Mouse (Mus musculus) cerebellum, postnatal 10 days (tissue): ENCODE measurements around the gene Tlr7.
"Not testable (repeated sequence)": the region's sequence is repeated elsewhere in the genome, so short reads cannot be mapped to it uniquely, and the experiment has no call there.

Source experiments
- DNase-seq, 2 experiments: peaks; one replicate each; pipeline ENCODE4 v3.0.0; 2021; ENCODE audit warnings: mixed read lengths in 2 of 2

Gene Tlr7

DNA sequence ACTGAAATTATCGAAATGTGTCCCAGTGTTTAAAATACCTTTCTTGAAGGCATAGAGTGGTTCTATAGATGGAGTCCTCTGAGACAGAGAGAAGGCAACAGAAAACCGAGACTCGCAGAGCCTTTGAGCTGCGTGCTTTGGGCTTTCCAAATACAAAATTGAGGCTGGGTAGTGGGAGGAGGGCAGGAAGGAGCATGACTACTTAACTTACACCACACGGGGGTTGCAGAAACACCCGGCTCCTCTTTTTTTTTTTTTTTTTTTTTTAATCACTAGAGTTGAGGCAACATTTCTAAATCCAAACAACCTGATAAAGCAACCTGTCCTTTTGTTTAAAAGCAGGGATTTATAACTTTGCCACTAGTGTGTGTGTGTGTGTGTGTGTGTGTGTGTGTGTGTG lies at the start of gene Tlr7:
TSS of gene Tlr7 (minus strand) at position 160 of the 400 bp plus-strand sequence.
- DNase-seq = no peak

DNA sequence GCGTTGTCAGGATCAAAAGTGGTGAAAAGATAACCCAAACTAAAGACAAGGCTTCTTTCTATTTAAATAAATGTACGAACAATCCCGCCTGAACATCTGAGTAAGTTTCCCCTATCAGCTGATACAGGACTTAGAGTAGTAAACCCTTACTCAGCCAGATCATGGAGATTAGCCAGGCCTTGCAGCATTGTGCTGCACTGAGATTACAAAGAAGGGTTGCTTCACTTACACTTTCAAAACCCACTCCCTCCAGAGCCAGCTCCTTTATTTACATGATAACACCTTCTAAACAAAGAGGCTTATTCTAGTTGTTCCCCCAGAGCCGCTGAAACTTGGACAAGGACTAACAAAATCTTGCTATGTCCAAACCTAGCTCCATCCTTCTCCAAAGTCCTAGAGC lies 49.7 kb upstream of the Tlr7 start:
- no peak for DNase-seq

DNA sequence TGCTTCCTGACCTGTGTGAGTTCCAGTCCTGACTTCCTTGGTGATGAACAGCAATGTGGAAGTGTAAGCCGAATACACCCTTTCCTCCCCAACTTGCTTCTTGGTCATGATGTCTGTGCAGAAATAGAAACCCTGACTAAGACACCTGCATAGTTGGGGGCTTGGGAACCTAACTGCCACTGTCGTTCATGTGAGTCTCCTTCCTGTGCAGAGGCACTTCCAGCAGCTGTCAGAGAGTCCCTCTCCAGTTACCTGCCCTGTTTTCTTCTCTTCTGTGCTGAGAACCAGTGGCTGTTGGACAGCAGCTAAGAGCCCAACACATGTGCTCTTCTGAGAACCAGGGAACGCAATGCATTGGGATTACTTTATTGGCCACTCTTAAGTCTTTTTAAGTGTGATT lies 30.9 kb upstream of the Tlr7 start:
- not testable (repeated sequence) for DNase-seq

DNA sequence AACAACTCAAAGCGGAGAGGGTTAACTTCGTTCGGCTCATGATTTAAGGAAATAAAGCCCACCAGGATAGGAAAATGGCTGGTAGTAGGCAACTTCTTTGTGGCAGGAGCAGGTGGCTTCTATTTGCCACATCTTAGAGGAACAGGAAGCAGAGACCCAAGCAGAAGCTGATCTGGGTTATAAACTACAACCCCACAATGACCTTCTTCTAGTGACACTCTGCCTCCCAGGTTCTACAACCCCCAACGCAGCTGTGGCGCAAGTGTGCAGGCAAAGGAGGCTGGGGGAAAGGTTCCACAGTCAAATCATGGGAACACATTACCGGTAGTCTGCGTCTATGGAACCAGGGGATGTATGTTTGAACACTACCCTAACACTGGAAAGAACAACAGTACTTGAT lies 29.3 kb upstream of the Tlr7 start:
- DNase-seq = no peak

DNA sequence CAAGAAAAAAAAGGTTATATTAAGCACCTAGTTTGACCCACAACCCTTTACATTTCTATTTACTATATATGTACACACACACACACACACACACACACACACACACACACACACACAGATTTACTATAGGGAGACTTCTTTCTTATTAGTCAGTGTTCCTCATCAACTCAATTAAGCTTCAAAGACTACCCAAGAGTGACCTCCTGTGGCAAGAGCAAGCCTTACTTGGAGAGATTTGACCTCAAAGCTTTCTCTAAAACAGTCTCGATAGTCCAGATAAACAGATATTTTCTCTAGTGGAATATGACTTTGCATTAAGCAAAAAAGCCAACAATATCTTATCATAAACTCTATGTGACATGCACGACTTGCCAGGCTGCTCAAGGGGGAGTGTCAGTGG lies 27.1 kb upstream of the Tlr7 start:
- peak; percentile 20 to 29 for DNase-seq

DNA sequence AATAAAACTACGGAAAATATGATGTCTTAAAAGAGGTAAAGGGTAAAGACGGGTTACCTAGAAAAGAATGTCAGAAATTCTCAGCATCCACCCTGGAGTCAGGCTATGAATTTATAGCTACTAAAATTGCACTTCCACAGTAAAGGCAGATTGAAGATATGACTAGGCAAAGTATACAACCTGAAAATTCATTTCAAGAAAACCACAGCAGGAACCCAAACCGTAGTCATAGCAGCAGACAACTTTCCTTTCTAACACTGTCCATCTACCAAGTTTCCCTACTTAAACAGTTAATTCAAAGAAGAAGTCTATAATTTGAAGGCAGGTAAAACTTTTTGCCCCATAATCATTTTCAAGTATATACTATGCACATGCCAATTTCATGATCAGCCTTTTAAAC lies 25.6 kb upstream of the Tlr7 start:
- no peak for DNase-seq

DNA sequence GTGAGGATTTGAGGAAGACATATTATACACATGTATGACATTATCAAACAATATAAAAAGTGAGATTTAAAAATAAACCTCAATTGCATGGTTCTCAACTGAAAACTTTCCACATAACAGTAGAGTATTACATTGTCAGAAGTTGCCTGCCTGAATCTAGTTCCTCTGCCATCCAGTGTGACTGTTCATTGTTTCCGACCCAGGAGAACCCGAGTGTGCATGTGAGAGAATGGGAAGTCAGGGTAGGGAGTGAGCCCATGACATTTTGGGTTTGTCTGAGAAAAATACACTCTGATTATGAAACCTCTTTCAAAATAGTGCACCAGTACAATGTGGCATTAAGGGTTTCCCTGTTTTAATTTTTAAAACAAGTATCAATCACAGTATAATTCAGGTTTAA lies 23.3 kb upstream of the Tlr7 start:
- DNase-seq = no peak

DNA sequence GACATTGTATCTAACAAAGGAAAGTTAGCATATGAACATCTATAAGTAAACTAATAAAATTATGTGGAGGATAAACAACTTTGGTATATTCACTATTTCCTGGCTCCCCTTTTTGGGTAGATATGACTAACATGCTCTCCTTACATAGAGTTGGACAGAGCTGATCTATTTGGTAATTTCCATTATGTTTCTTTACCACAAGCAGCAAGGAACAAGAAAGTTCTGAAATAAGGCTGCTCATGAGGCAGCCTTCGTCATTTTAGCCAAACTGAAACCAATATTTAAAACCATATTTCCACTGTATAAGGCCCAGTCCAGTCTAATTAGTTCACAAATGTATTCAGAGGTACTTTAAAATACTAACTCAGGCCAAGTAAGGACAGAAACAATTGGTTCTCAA lies 16.1 kb upstream of the Tlr7 start:
- DNase-seq = no peak

DNA sequence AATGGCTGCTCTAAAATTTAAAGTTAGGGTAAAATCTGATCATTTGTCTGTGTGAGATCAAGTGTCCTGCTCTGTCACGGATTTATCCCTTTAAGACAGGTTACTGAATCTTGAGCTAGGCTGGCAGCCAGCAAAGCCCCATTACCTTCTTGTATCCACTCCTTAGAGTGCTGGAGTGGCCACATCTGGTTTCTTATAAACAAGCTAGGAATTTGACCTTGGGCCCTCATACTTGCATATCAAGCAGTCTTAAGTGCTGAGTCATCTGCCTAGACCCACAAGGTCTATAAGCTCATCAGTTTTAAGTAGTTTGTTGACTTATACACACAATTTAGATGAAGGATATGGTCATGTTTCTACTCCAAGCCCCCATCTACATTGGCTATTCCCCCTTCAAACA lies 14.0 kb upstream of the Tlr7 start:
- no peak for DNase-seq

DNA sequence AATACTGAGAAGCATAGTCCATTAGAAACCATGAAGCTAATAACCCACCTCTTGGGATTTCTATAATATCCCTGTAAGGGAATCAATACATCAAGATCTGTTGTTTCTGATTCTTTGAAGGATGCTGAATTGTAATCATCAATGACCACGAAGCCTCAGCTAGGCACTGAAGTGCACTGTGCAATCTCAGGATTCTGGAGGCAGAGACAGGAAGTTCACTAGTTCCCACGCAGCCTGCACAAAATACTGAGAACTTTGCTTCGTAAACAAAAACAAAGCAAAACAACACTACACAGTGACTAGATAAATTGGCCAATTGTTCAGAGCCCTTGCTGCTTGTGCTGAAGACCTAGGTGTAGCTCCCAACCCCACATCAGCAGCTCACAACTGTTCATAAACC lies 11.5 kb upstream of the Tlr7 start:
- no peak for DNase-seq

DNA sequence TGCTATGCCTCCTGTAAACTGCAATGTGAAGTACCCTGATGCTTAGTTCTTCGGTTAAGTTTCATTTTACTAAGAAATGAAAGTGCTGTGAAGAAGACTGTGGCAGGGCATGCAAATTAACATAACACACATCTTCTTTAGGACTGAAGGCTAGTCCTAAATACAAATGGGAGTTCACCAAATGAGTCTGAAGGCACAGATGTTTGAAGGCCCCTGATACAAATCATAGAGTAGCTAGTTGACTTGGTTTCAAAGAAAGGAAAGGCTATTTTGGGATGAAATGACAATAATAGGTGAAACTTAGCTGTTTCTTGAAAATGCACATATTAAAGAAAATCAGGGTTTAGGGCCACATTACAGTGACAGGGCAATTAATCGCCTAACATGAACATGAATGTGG lies 9.8 kb upstream of the Tlr7 start:
- no peak for DNase-seq

DNA sequence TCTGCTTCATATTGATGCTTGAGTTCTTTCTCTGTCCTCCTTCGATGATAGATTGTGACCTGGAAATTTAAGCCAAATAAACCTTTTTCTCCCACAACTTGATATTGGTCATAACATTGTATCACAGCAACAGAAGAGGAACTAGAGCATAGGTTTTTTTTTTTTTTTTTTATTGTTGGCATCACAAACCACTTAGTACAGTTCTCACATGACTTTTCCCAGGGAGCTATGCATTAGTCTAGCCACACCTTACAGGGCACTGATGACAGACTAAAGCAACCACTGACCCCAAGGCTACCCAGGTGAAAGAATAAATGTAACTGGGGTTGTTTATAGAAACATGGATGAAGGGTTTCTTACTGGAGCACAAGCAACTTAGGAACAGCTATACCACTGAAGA lies 7.6 kb upstream of the Tlr7 start:
- DNase-seq = no peak

DNA sequence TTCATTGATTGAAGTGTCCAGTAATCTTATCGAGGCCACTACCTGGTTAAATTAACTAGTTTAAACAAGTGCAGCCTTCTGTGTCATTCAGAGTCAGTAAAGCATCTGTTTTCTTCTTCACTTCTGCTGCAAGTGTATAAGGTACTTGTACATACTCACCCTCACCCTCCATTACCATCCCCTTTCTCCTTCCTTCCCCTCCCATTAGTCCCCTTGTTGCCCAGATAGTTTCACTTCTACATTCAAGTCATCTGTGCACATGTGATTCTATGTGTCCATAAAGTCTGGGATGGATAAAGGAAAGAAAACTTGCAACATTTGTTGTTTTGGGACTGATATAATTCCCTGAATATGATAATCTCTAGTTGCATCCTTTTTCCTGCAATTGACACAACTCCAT lies 4.2 kb upstream of the Tlr7 start:
- no peak for DNase-seq

DNA sequence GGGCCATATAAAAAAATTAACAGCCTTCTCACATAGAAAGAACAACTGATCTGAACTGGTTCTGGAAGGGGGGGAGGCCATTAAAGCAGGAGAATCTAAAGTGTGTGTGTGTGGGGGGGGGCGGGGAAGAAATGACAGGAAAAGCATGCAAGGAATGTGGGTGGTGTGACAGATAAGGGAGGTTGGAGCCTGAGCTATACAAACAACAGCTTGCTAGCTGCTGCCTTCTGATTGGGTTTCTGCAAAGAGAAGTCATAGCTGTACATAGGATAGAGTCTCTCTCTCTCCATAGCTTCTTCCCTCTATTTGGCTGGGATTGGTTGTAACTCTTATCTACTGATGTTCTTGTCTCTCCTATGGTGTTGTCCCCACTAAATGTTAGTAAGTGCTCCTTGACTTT lies 2.2 kb upstream of the Tlr7 start:
- no peak for DNase-seq

DNA sequence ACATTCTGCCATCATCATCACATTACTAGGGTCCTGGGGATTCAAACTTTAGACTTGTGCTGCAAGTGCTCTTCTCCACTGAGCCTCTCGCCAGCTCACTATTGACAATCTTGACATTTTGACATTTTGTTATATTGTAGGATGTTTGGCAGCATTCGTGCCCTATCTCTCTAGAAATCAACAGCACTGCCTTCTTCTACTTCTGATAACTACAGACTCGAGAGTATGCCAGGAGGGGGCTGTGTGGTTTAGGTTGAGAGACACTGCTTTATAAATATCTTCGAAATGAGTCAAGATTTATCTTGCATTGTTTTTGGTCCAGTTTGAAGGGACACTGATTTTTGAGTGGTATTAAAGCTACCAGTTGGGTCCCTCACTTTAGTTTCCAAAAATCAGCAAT lies 635 bp upstream of the Tlr7 start:
- no peak for DNase-seq

DNA sequence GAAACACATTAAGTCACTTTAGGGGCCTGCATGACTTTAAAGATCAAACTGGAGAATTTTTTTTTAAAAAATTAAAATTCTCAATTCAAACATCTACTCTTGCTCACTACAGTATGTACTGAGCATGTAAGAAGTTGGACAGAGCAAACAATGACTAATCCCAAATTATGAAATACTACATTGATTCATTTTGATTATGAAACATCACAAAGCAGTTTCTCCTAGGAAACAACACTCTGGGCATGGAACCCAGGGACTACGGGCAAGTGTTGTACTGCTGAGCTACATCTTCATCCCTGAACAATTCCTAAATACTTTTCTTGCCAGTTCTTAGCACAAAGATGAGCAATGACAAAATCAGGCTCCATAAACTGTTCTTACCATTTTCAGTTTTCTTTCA lies 738 bp downstream of the Tlr7 start:
- DNase-seq = no peak

DNA sequence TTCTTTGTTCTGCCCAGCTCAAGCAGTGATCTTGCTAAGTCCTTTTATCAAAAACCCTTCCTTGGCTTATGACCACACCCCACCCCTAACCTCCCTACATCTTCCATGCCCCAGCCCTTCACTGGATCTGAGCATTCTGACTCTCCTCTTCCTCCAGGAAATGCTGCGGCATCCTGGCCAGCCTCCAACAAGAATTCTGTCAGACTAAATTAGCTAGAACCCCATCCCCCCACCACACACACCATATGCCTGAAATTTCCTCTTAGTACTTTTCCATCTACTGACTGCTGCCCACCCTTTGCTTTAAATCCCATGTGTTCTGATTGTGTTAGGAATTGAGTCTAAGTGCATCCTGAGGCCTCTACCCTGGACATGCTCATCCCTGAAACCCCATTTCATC lies 1.3 kb downstream of the Tlr7 start:
- peak; percentile 46 to 54 for DNase-seq

DNA sequence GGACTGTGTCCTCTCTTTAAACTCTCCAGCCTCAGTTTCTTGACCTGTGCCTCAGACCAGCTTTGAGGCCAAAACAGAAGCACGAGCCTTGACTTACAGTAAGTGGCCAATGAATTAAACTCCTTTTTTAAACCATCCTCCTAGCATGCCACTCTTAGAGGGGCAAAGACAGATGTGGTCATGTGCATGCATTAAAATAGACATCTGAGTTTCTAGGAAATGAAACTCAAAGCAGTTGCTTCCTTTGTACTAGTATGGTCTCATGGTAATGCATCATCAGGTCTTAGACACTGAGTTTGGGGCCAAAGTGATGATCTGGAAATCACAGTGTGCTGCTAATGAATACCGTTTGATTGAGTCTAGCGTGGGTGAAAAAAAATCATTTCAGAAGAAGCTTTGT lies 1.8 kb downstream of the Tlr7 start:
- no peak for DNase-seq

DNA sequence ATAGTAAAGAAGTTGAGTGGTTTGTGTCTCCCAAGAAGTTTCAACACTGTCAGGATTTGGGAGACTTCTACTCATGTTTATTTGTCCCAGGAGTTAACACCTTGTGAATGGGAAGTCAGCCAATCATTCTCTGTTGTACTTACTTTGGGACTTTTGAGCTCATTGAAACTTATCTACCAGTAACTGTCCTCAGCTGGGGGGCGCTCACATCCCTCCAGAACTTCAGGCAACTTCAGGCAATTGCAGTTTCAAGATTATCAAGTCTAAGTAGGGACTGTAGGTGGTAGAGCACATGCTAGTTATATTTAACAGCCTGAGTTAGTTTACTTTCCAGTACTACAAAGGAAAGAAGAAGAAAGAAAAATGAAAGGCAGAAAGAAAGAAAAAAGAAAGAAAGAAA lies 6.6 kb downstream of the Tlr7 start:
- no peak for DNase-seq

DNA sequence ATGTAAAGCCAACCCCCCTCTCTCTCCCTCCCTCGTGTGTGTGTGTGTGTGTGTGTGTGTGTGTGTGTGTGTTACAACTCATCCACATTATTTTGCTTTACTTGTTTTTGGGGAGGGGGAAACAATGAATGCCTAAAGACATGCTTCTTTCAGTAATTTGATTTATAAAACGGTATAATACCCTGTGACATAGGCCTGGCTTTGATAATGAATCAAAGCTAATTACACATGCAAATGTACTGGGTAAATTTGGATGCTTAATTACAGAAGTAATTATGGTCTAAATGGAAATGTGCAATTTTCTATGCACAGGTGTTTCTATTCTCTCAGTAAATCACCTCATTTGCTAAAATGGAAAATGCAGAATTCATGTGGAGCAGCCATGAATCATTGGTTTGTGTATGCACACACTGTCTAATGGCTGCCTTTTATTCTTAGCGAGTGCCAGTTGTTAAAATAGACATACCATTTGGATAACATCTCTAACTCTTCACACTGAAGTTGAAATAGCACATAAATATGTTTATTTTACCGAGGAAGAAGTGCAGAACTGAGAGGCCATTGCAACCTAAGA lies 9.0 kb downstream of the Tlr7 start:
- DNase-seq = no peak

DNA sequence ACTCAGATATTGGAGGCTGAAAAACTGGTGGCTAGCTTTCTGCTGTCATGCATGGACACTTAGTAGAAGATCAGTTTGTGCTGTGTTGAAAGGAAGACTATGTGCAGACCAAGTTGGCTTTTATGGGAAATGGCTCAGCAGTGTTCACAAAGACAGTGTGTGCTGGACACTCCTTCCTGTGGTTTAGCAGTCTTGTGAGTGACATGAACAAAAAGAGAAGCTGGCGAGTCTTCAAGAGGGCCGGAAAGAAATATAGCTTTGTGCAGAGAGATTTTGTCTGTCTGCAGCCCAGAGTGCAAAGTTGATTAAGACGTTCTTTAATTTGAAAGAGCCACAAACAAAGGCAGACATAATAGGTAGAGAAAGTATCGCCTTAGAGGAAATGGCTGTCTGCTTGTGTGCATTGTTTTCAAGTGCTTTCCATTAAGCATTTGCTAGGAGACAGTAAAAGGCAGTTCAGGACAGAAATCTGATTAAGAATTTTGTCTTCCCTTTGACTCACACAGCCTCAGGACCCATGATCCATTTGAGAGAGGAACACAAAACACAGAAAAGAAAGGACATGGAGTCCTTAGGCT lies 11.4 kb downstream of the Tlr7 start:
- no peak for DNase-seq

DNA sequence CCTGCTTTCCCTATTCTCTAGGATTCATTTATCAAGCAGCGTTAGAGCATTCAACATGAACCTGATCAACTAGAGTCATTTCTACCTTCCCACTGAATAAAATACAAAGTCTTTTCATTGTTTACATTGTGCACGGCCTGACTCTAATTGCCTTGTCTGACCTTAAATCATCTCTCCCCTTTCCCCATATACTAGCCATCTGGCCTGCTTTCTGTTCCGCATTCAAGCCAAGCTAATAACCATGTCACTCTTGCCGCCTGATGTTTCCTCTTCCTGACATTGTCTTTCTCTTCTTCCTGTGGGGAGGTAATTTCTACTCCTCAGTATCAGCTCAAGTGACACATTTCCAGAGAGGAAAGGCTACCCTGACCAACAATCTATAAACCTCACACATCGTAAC lies 14.6 kb downstream of the Tlr7 start:
- DNase-seq = peak in 1 of 2 experiments; percentile 5

DNA sequence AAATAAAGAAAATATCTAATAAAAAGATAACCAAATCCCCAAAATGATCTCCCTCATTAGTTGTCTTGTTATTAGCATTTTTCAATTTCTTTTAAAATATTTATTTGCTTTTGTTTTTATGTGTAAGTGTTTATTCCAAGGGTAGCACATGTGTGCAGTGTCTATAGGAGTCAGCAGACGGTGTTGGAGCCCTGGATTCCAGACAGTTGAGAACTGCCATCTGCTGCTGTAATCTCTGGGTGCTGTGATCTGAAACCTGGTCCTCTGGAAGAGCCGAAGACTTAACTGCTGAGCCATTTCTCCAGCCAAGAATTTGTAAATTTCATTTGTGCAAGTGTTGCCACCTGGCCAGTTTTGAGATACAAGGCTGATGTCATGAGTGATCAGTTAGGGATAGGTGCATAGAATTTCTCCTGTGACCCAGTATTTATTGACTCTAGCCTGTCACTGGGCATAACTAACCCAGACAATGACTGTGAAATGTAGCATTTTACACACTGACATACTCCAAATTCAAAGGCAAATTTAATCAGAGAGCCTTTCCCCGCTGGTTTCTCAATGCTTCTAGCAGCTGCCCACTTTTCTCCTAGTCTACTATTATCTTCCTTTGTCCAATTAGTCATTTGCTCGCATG lies 15.1 kb downstream of the Tlr7 start:
- DNase-seq = no peak

DNA sequence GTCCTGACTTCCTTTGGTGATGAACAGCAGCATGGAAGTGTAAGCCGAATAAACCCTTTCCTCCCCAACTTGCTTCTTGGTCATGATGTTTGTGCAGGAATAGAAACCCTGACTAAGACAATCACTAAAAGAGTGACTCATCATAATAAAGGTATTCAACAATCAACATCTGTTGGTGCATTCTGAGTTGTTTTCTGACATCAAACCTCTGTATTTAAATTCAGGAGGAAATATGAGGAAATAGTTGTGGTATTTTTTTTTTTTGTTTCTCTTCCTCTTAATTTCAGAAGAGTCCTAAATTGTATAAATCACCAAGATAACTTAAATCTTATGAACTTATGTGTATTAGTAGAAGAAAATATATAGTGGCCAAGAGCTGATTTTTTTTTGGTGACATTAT lies 28.3 kb downstream of the Tlr7 start:
- DNase-seq = not testable (repeated sequence)

DNA sequence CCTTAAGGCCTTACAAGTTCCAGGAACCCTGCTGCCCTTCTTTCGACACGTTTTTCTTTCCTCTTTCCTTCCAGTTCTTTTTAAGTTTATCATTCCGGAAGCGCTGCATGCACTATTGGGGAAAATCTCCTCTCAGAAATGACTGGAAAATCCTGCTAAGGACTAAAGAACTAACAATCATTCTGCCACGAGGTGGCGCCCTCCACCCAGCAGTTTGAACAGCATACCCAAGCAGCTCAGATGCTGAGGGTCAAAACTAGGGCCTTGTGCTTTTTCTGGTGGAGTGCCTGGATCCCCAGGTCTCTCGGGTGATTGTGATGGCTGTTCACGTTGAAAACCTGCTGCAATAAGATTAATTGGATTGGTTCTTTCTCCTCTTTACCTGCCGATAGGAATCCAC lies 53.4 kb downstream of the Tlr7 start:
- peak; percentile 78 to 79 for DNase-seq
